Mouse (Mus musculus) gastrocnemius, postnatal 4 days (tissue): Measurements from ENCODE around the gene Nup160. TPM values are rescaled to one million over a fixed set of nuclear protein-coding genes. Genes with fewer than 3 reads are reported as not detected.

Experiments
- DNase-seq, 2 experiments: peaks; one replicate each; pipeline ENCODE4 v3.0.0; 2021 to 2022; ENCODE audit warnings: low spot score in 2 of 2, mixed read lengths in 2 of 2
- total RNA-seq, 2 experiments: library from RNA; stranded (reverse); gene quantifications; 2 replicates each; pipeline ENCODE4 v1.2.3; 2021

Gene Nup160
- total RNA-seq, 2 experiments from 2014 or later = 17.1 to 22.3 TPM

GRCm38 (mm10) chr2:90660947-90661346 is 16.1 kb upstream of the Nup160 start:
- DNase-seq = no peak

- DNase-seq = no peak
Measured at GRCm38 (mm10) chr2:90661426-90661825, 15.6 kb upstream of the Nup160 start.

GRCm38 (mm10) chr2:90666591-90667387 is 10.2 kb upstream of the Nup160 start:
- DNase-seq = no peak

GRCm38 (mm10) chr2:90667388-90668265 is 9.4 kb upstream of the Nup160 start:
- no peak for DNase-seq

GRCm38 (mm10) chr2:90670343-90670742 is 6.7 kb upstream of the Nup160 start:
- no peak for DNase-seq

- DNase-seq = no peak
Measured at GRCm38 (mm10) chr2:90673339-90673738, 3.7 kb upstream of the Nup160 start.

- no peak for DNase-seq
Measured at GRCm38 (mm10) chr2:90674555-90674954, 2.5 kb upstream of the Nup160 start.

GRCm38 (mm10) chr2:90675488-90675887 is 1.5 kb upstream of the Nup160 start:
- no peak for DNase-seq

GRCm38 (mm10) chr2:90678256-90679060 is 1.4 kb downstream of the Nup160 start:
- DNase-seq = no peak

- peak; percentile 92 to 95 for DNase-seq
Measured at GRCm38 (mm10) chr2:90679061-90679810, 2.2 kb downstream of the Nup160 start.

GRCm38 (mm10) chr2:90700943-90701342 is 23.9 kb downstream of the Nup160 start:
- DNase-seq = no peak

- DNase-seq = no peak
Measured at GRCm38 (mm10) chr2:90708548-90708947, 31.5 kb downstream of the Nup160 start.

GRCm38 (mm10) chr2:90715555-90716092 is 38.6 kb downstream of the Nup160 start:
- DNase-seq = no peak

GRCm38 (mm10) chr2:90717366-90717765 is 40.4 kb downstream of the Nup160 start:
- DNase-seq = no peak

GRCm38 (mm10) chr2:90717948-90718347 is 40.9 kb downstream of the Nup160 start:
- no peak for DNase-seq

- DNase-seq = no peak
Measured at GRCm38 (mm10) chr2:90726818-90727217, 49.8 kb downstream of the Nup160 start.

GRCm38 (mm10) chr2:90735326-90735725 is 58.3 kb downstream of the Nup160 start:
- no peak for DNase-seq

GRCm38 (mm10) chr2:90738801-90739200 is 61.8 kb downstream of the Nup160 start:
- DNase-seq = no peak

- DNase-seq = no peak
Measured at GRCm38 (mm10) chr2:90739327-90739726, 62.3 kb downstream of the Nup160 start.

GRCm38 (mm10) chr2:90739921-90740320 is 62.9 kb downstream of the Nup160 start:
- DNase-seq = no peak
